Mouse (Mus musculus): ENCODE measurements around the gene Pomgnt2.

DNA sequence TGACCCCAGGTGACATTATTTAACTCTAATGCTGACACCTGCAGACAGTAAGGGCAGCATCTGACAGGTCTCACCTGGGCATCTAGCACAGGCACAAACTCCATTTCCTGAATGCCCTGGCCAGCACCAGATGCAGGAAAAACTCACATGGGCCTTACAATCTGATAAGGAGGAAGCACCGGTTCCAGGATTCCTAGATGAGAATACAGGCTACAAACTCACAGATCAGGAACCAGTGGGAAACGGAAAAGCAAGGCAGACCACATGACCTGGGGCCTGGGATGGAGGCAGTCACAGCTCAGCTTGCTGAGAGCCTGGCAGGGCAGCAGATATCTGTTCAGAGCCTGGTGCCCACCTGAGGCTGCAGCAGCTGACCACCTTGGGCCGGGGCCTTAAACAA is 8.0 kb downstream of the Pomgnt2 start:
- no peak for TF ChIP-seq TCF12 (IDR thresholded peaks at IDR 0.05; ENCODE audit: low read depth, low read length)
- TF ChIP-seq UBTF (IDR thresholded peaks at IDR 0.05; ENCODE audit: low read depth, low read length) = no peak

Measured in CH12.LX (cell line).